ENCODE assay signal across 11 mouse cellular contexts in the genomic region with DNA sequence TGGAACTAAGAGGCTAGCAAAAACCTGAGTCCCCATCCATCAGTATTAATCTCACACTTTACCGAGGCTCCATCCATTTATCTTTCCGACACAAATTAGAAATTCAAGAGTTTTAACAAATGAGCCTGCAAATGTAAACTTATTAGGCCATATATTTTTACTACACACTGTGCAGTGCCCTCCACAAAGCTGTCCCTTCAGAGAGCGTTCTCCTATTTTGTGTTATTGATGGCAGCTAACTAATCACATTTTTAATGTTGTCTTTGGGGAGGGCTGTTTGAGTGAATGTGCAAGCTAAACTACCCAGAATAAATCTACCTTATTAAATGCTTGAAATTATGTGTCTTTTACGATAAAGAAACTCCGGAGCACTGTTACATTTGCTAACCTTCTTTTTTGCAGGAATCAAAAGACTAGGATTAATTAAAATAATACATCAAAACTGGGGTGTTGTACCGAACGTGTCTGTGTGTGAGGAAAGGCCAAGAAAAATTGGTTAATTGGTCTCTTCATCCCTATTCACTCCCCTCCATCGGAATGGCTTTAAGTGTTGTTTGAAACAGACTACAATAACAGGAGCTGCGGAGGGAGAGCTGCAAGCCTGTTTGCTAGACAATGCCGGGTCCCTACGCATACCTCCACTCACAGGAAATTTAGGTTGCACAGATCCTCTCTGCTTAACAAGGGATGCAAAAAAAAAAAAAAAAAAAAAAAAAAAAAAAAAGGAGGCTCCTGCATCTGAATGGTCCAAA.
"Had no signal": no experiment of that assay in that cellular context is flagged by ENCODE, and none has a peak within 500 bp of the region (broad histone marks: within the 10 kb centered on the region; RNA-seq: fewer than 3 reads in every experiment).

No protein-coding gene starts in this region.

- H3K4me2 ChIP-seq: liver, embryonic 13.5 days; midbrain, embryonic 13.5 days; neural tube, embryonic 12.5 days had no signal

- H3K4me1 ChIP-seq: liver, embryonic 13.5 days; neural tube, embryonic 12.5 days had no signal

- H3K9ac ChIP-seq: liver, embryonic 13.5 days; midbrain, embryonic 13.5 days; neural tube, embryonic 12.5 days had no signal

- H3K27ac ChIP-seq: liver, embryonic 13.5 days; midbrain, embryonic 13.5 days; neural tube, embryonic 12.5 days had no signal

- H3K4me3 ChIP-seq: liver, embryonic 13.5 days; midbrain, embryonic 13.5 days; myocyte; neural tube, embryonic 12.5 days had no signal

- DNase-seq: kidney, adult 11 months; kidney, adult 9 months; kidney, postnatal 10 days; liver; liver, embryonic 13.5 days; lung, adult 18-20 months; right cerebral cortex, postnatal 25 days; thymus, postnatal 36 days had no signal

- H3K36me3 ChIP-seq: liver, embryonic 13.5 days; midbrain, embryonic 13.5 days; neural tube, embryonic 12.5 days had no signal

- H3K9me3 ChIP-seq: liver, embryonic 13.5 days; midbrain, embryonic 13.5 days; neural tube, embryonic 12.5 days had no signal

- H3K27me3 ChIP-seq: liver, embryonic 13.5 days; midbrain, embryonic 13.5 days; neural tube, embryonic 12.5 days had no signal
